Mouse (Mus musculus): ENCODE data around the gene Gp9. TPM values are rescaled to one million over a fixed set of nuclear protein-coding genes. Genes with fewer than 3 reads are reported as not detected.

Gene Gp9
- polyA plus RNA-seq, 1 experiment from 2014 or later, result 1.1 TPM

GRCm38 (mm10) chr6:87739898-87740297, 38.0 kb upstream of the Gp9 start:
- Histone ChIP-seq H3K27ac (replicated peaks) (no peak overlapping the region), H3K4me1 (replicated peaks) (peaks cover 14% of the 10 kb centered on the region), H3K36me3 (no peaks in the 10 kb centered on the region), H3K27me3 (no peaks in the 10 kb centered on the region), H3K4me2 (no peak overlapping the region), H3K4me3 (no peak overlapping the region), H3K9me3 (no peaks in the 10 kb centered on the region), H3K9ac (no peak overlapping the region)
- WGBS, result 68% methylated on average over 6 of the region's 6 CpGs
- ATAC-seq (ENCODE audit: low read depth), result no peak

- Histone ChIP-seq H3K9ac (no peak overlapping the region), H3K27me3 (no peaks in the 10 kb centered on the region), H3K9me3 (no peaks in the 10 kb centered on the region), H3K36me3 (no peaks in the 10 kb centered on the region), H3K4me1 (replicated peaks) (peaks cover 14% of the 10 kb centered on the region), H3K27ac (replicated peaks) (no peak overlapping the region), H3K4me2 (no peak overlapping the region), H3K4me3 (no peak overlapping the region)
- no peak for ATAC-seq (ENCODE audit: low read depth)
Measured at GRCm38 (mm10) chr6:87740496-87740895, 37.4 kb upstream of the Gp9 start.

GRCm38 (mm10) chr6:87741978-87742377, 35.9 kb upstream of the Gp9 start:
- Histone ChIP-seq H3K36me3 (no peaks in the 10 kb centered on the region), H3K27ac (replicated peaks) (no peak overlapping the region), H3K9me3 (no peaks in the 10 kb centered on the region), H3K9ac (no peak overlapping the region), H3K4me3 (no peak overlapping the region), H3K4me1 (replicated peaks) (peaks cover 14% of the 10 kb centered on the region), H3K27me3 (no peaks in the 10 kb centered on the region), H3K4me2 (no peak overlapping the region)
- ATAC-seq (ENCODE audit: low read depth), result no peak
- 93% methylated on average over 8 of the region's 8 CpGs for WGBS

GRCm38 (mm10) chr6:87742804-87743203, 35.1 kb upstream of the Gp9 start:
- no peak overlapping the region for H3K27ac ChIP-seq (replicated peaks)
- H3K27me3 ChIP-seq, result no peaks in the 10 kb centered on the region
- H3K4me2 ChIP-seq, result no peak overlapping the region
- no peaks in the 10 kb centered on the region for H3K9me3 ChIP-seq
- H3K9ac ChIP-seq, result no peak overlapping the region
- ATAC-seq (ENCODE audit: low read depth), result no peak
- H3K36me3 ChIP-seq, result no peaks in the 10 kb centered on the region
- peaks cover 9% of the 10 kb centered on the region for H3K4me1 ChIP-seq (replicated peaks)
- 92% methylated on average over 5 of the region's 5 CpGs for WGBS
- no peak overlapping the region for H3K4me3 ChIP-seq

GRCm38 (mm10) chr6:87743281-87743680, 34.6 kb upstream of the Gp9 start:
- H3K4me1 ChIP-seq (replicated peaks), result peaks cover 4% of the 10 kb centered on the region
- H3K4me3 ChIP-seq, result no peak overlapping the region
- 85% methylated on average over 5 of the region's 5 CpGs for WGBS
- ATAC-seq (ENCODE audit: low read depth), result no peak
- no peaks in the 10 kb centered on the region for H3K9me3 ChIP-seq
- no peak overlapping the region for H3K27ac ChIP-seq (replicated peaks)
- no peak overlapping the region for H3K4me2 ChIP-seq
- no peaks in the 10 kb centered on the region for H3K27me3 ChIP-seq
- H3K9ac ChIP-seq, result no peak overlapping the region
- no peaks in the 10 kb centered on the region for H3K36me3 ChIP-seq

DNA sequence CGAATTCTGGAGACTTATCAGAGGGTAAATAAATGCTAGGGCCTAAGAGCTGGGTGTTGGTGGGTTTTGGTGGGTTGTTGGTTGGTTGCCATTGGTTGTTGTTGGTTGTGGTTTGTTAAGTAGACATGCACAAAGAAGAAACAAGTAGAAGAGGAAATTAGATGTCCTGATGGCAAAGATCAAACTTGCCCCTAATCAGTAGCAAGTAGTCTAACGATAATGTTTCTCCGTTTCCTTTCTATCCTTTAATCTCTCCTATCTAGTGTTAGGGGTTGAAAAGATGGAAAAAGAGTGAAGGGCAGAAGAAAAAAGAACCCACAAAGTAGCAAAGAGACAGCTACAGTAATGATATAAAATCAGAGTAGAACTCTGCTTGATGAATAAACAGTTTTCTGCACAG, 33.2 kb upstream of the Gp9 start:
- no peak overlapping the region for H3K9ac ChIP-seq
- H3K27ac ChIP-seq (replicated peaks), result no peak overlapping the region
- WGBS, result 93% methylated on average over 3 of the region's 3 CpGs
- H3K4me1 ChIP-seq (replicated peaks), result no peaks in the 10 kb centered on the region
- no peaks in the 10 kb centered on the region for H3K9me3 ChIP-seq
- no peak for ATAC-seq (ENCODE audit: low read depth)
- no peak overlapping the region for H3K4me3 ChIP-seq
- H3K36me3 ChIP-seq, result no peaks in the 10 kb centered on the region
- H3K4me2 ChIP-seq, result no peak overlapping the region
- no peaks in the 10 kb centered on the region for H3K27me3 ChIP-seq

DNA sequence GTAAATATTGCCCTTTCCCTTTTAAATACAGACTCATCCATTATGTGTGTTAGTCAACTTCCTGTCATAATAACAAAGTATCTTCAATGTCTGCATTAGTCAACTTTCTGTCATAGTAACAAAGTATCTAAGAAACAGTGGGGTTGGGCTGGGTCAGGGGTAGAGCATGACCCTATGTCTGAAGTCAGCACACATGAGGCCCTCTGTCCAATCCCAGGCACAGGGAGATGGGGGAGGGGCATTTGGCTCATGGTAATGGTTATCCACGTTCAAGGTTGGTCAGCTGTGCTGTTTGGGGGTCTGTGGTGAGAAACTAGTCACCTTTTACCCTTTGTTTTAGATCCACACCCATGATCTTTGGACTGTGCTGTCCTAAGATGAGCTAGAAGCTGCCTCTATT, 32.6 kb upstream of the Gp9 start:
- no peaks in the 10 kb centered on the region for H3K36me3 ChIP-seq
- no peak overlapping the region for H3K27ac ChIP-seq (replicated peaks)
- ATAC-seq (ENCODE audit: low read depth), result no peak
- 61% methylated on average over 1 of the region's 1 CpGs for WGBS
- no peaks in the 10 kb centered on the region for H3K9me3 ChIP-seq
- H3K4me3 ChIP-seq, result no peak overlapping the region
- H3K4me1 ChIP-seq (replicated peaks), result no peaks in the 10 kb centered on the region
- no peak overlapping the region for H3K4me2 ChIP-seq
- no peaks in the 10 kb centered on the region for H3K27me3 ChIP-seq
- no peak overlapping the region for H3K9ac ChIP-seq

DNA sequence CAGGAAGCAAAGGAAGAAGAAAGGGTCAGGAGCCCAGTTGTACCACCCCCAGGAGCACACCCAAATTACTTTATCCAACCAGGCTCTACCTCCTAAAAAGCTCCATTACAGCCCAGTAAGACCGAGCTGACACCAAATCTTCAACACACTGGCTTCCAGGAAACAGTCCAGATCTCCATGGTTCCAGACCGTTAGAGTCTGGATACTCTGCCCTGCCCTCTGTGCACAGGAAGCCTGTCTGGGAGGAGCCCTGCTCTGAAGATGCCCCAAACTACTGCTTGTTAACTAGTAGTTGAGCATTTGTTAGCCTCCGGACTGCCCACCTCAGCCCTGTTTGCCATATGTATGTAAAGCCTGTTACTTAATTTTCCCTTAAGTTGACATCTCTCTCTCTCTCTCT, 31.8 kb upstream of the Gp9 start:
- H3K4me3 ChIP-seq, result no peak overlapping the region
- WGBS, result 83% methylated on average over 3 of the region's 3 CpGs
- no peak for ATAC-seq (ENCODE audit: low read depth)
- H3K4me1 ChIP-seq (replicated peaks), result no peaks in the 10 kb centered on the region
- H3K4me2 ChIP-seq, result no peak overlapping the region
- no peaks in the 10 kb centered on the region for H3K36me3 ChIP-seq
- H3K9me3 ChIP-seq, result no peaks in the 10 kb centered on the region
- no peak overlapping the region for H3K27ac ChIP-seq (replicated peaks)
- no peaks in the 10 kb centered on the region for H3K27me3 ChIP-seq
- H3K9ac ChIP-seq, result no peak overlapping the region

DNA sequence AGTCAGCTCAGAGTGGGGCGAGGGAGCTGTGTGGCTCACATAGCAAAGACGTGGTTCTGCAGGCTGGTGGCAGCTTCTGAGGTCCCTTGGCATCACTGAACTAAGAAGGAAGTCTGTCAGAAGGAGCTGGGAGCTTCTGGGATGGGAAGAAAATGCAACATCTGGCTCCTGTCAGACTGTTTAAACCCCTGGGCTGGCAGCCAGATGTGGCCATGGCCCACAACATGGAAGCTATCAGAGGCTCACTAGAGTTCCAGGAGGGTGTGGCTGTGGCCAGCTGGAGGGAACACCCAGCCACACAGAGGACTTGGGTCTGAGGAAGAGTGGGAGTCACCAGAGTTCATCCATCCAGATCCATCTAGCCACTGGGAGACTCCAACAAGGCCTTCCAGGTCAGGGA, 31.0 kb upstream of the Gp9 start:
- no peak overlapping the region for H3K4me2 ChIP-seq
- no peaks in the 10 kb centered on the region for H3K4me1 ChIP-seq (replicated peaks)
- H3K9me3 ChIP-seq, result no peaks in the 10 kb centered on the region
- H3K9ac ChIP-seq, result no peak overlapping the region
- H3K27me3 ChIP-seq, result no peaks in the 10 kb centered on the region
- no peak overlapping the region for H3K27ac ChIP-seq (replicated peaks)
- 85% methylated on average over 2 of the region's 2 CpGs for whole genome bisulfite sequencing
- H3K36me3 ChIP-seq, result no peaks in the 10 kb centered on the region
- no peak overlapping the region for H3K4me3 ChIP-seq
- ATAC-seq (ENCODE audit: low read depth), result no peak

DNA sequence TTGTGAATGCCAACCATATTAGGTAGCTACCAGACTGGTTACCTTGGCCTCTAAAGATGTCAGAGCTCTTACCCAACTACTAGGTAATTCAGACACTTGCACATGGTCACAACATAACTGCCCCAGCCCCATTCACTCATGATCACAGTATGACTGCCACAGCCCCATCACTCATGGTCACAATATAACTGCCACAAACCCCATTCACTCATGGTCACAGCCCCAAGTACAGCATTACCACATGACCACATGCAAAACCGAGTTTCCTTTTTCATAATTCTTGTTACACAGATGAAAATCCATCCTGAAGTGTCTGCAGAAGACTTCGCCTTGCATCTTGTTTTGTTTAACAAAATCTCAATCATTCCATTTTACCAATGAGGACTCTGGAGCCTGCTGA, 29.8 kb upstream of the Gp9 start:
- Histone ChIP-seq H3K36me3 (no peaks in the 10 kb centered on the region), H3K9ac (no peak overlapping the region), H3K27me3 (no peaks in the 10 kb centered on the region), H3K9me3 (no peaks in the 10 kb centered on the region), H3K4me2 (no peak overlapping the region), H3K4me3 (no peak overlapping the region), H3K27ac (replicated peaks) (no peak overlapping the region), H3K4me1 (replicated peaks) (no peaks in the 10 kb centered on the region)
- ATAC-seq (ENCODE audit: low read depth), result no peak
- WGBS, result 91% methylated on average over 2 of the region's 2 CpGs

DNA sequence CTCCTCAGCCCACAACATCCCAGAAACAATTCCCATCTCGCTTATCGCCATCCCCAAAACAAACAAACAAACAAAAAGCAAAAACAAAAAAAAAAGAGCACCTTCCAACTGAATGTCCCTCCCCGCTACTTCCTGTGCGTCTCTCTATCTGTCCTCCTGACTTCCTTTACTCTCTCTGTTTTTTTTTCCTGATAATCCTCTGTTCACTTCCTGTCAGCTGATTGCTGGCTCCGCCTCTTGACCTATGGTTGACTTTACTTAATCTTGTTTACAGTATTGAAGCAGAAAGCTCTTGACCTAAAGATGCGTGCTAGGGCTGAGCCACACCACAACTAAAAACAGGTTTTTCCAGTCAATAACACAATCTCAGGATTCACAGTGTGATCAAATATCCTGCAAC, 29.3 kb upstream of the Gp9 start:
- ATAC-seq (ENCODE audit: low read depth), result no peak
- WGBS, result 90% methylated on average over 6 of the region's 6 CpGs
- no peak overlapping the region for H3K4me2 ChIP-seq

GRCm38 (mm10) chr6:87750184-87750910, 27.5 kb upstream of the Gp9 start:
- Histone ChIP-seq H3K9me3 (no peaks in the 10 kb centered on the region), H3K4me2 (no peak overlapping the region), H3K4me1 (replicated peaks) (no peaks in the 10 kb centered on the region), H3K9ac (no peak overlapping the region), H3K27me3 (no peaks in the 10 kb centered on the region), H3K27ac (replicated peaks) (no peak overlapping the region), H3K36me3 (peaks cover 8% of the 10 kb centered on the region; the same call in 1 of the 2 replicates), H3K4me3 (no peak overlapping the region)
- ATAC-seq (ENCODE audit: low read depth), result no peak
- 91% methylated on average over 8 of the region's 8 CpGs for WGBS

More for the DNA sequence above, 29.3 kb upstream of the Gp9 start:
- H3K4me3 ChIP-seq, result no peak overlapping the region
- no peaks in the 10 kb centered on the region for H3K9me3 ChIP-seq
- no peaks in the 10 kb centered on the region for H3K4me1 ChIP-seq (replicated peaks)
- H3K27ac ChIP-seq (replicated peaks), result no peak overlapping the region
- H3K36me3 ChIP-seq, result no peaks in the 10 kb centered on the region
- no peak overlapping the region for H3K9ac ChIP-seq
- no peaks in the 10 kb centered on the region for H3K27me3 ChIP-seq

- Histone ChIP-seq H3K4me1 (replicated peaks) (no peaks in the 10 kb centered on the region), H3K4me3 (no peak overlapping the region), H3K27ac (replicated peaks) (no peak overlapping the region), H3K36me3 (peaks cover 10% of the 10 kb centered on the region; the same call in 1 of the 2 replicates), H3K9ac (no peak overlapping the region), H3K4me2 (no peak overlapping the region), H3K27me3 (no peaks in the 10 kb centered on the region), H3K9me3 (no peaks in the 10 kb centered on the region)
- ATAC-seq (ENCODE audit: low read depth), result no peak
- 94% methylated on average over 6 of the region's 6 CpGs for WGBS
Measured at GRCm38 (mm10) chr6:87751574-87751973, 26.3 kb upstream of the Gp9 start.
